Mouse (Mus musculus) adrenal gland, adult 2 months (tissue): ENCODE measurements at regions not wholly inside any gene's neighbourhood (a gene's known extent, or its start where the extent isn't known, plus 50 kb on each side); places are given as distances from the start of the nearest gene placed in this dataset.

Experiments
- DNase-seq: peaks from one replicate; pipeline ENCODE4 v3.0.0; 2021

- no peak for DNase-seq
Observed at GRCm38 (mm10) chr17:49149896-49150295, 217.7 kb downstream of the Lrfn2 start.

GRCm38 (mm10) chr17:49150971-49151422 is 218.8 kb downstream of the Lrfn2 start:
- DNase-seq = no peak

- peak; percentile 14 for DNase-seq
Observed at GRCm38 (mm10) chr17:49153994-49154393, 221.8 kb downstream of the Lrfn2 start.

- no peak for DNase-seq
Observed at GRCm38 (mm10) chr17:49155001-49155515, 222.9 kb downstream of the Lrfn2 start.

- DNase-seq = no peak
Observed at GRCm38 (mm10) chr17:49157586-49157985, 225.4 kb downstream of the Lrfn2 start.

GRCm38 (mm10) chr17:49171252-49172047 is 239.3 kb downstream of the Lrfn2 start:
- peak; percentile 32 for DNase-seq

GRCm38 (mm10) chr17:49172052-49172799 is 240.0 kb downstream of the Lrfn2 start:
- no peak for DNase-seq

- no peak for DNase-seq
Observed at GRCm38 (mm10) chr17:49172800-49173150, 240.6 kb downstream of the Lrfn2 start.

- DNase-seq = no peak
Observed at GRCm38 (mm10) chr17:49177966-49178731, 246.0 kb downstream of the Lrfn2 start.

GRCm38 (mm10) chr17:49182485-49182884 is 245.7 kb upstream of the Mocs1 start:
- peak; percentile 26 for DNase-seq

GRCm38 (mm10) chr17:49183917-49184316 is 244.2 kb upstream of the Mocs1 start:
- no peak for DNase-seq

- no peak for DNase-seq
Observed at GRCm38 (mm10) chr17:49185052-49185612, 243.0 kb upstream of the Mocs1 start.

GRCm38 (mm10) chr17:49189765-49190164 is 238.4 kb upstream of the Mocs1 start:
- peak; percentile 17 for DNase-seq

GRCm38 (mm10) chr17:49190337-49190736 is 237.8 kb upstream of the Mocs1 start:
- no peak for DNase-seq

GRCm38 (mm10) chr17:49196046-49196684 is 232.0 kb upstream of the Mocs1 start:
- DNase-seq = no peak

GRCm38 (mm10) chr17:49201495-49201894 is 226.7 kb upstream of the Mocs1 start:
- DNase-seq = no peak

- DNase-seq = no peak
Observed at GRCm38 (mm10) chr17:49205095-49205494, 223.1 kb upstream of the Mocs1 start.

- no peak for DNase-seq
Observed at GRCm38 (mm10) chr17:49205564-49205963, 222.6 kb upstream of the Mocs1 start.

- no peak for DNase-seq
Observed at GRCm38 (mm10) chr17:49206708-49207107, 221.5 kb upstream of the Mocs1 start.

- no peak for DNase-seq
Observed at GRCm38 (mm10) chr17:49208315-49208820, 219.8 kb upstream of the Mocs1 start.

GRCm38 (mm10) chr17:49212918-49213317 is 215.2 kb upstream of the Mocs1 start:
- DNase-seq = no peak
